Mouse (Mus musculus) cerebellum, postnatal 4 days (tissue): ENCODE measurements around the gene Thsd4.
"Not testable (repeated sequence)": the region's sequence is repeated elsewhere in the genome, so short reads cannot be mapped to it uniquely, and the experiment has no call there.

Experiments
- DNase-seq, 2 experiments: peaks; one replicate each; pipeline ENCODE4 v3.0.0; 2022; ENCODE audit warnings: low spot score in 2 of 2, mixed read lengths in 1 of 2

The Thsd4 gene

DNA sequence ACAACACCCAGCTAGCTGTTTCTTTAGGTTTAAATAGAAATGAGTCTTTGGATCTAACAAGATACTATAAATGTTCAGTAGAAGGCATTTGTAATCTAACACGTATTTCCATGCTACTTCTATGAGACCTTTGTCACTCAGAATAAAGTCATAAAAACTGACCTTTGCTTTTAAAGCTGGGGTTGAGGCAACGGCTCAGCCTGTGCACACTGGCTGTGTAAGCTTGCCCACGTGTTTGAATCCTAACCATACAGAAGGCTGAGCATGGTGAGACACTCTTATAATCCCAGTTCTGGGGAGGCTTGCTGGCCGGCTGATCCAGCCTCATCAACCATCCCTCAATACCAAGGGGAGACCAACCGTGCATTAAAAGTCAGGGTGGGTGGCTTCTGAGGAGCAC is 214.4 kb downstream of the Thsd4 start:
- no peak for DNase-seq

DNA sequence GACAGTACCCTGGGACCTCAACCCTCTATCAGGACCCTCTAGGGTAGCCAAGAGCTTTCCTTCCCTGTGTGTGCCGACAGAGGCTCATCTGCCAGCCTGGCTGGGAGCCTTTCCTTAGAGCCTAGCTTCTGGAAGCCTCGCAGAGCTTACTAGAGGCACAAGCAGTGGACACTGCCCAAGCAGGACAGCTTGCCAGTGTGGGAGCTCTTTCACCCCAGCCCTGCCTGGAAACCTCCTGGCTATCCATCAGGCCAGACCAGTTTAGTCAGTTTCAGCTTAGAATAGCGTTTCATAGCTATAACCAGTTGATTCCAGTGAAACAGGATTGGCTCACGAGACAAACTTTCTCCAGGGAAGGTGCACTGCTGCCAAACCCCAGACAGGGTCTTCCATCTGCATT is 215.6 kb downstream of the Thsd4 start:
- DNase-seq: peak in 1 of 2 experiments; percentile 26

DNA sequence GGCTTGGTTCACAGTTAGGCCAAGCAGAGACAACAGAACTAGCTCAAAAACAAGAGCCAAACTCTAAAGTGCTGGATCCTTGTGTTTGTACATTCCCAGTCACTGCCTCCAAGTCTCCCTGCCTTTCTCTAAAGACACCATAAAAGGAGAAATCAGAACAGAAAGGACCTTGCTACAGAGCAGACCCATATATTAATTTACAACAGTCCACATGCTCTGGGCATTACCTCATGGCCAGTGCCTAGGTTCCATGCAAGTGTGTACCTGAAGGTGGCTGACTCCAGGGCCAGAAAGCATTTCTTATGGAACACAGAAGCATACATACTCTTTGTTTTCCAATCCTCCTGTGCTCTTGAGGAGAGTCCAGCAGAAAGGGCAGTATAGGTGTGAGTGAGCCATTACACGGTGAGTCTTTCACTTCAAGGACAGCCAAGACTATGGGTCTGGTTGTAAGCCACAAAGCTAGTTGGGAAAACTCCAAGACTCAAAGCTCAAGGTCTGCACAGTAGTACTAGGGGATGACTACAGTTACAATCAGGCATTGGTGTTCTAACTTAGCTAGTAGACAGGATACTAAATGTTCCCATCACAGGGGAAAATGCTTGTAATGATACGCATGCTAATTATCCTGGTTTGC is 216.5 kb downstream of the Thsd4 start:
- no peak for DNase-seq

DNA sequence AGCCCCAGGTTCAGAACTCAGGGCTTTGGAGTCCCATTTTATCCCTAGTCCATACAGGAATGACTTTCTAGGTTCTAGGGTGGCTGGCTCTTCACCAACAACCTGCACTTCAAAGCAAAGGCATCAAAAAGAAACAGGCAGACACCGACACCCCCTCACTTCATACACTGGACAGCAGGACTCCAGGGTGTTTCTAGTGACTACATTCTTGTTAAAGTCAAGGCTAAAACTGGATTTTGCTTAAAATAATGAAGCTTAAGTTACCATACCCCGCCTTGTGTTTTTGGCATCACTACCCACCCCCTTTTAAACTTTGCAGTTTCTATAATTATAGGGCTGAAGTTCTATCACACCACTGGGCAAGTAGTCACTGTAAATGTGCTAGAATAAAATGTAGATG is 225.6 kb downstream of the Thsd4 start:
- no peak for DNase-seq

DNA sequence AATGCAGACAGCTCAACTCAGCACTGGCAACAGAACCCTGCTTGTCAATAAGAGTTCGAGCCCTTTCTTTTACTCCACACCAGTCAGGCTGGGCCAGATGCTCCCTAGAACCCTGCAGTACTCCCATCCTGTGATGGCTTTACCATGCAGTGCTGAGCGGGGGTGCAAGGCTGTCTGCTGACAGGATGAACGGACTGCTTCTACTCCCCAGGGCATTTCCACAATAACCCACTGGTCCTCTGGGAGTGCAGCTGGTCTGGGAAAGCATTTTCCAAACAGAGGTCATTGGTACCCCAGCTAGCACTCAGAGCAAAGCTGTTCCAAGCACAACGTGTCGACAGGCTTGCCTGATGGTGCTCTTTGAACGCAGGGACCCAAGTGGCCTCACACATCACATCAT is 226.6 kb downstream of the Thsd4 start:
- no peak for DNase-seq

DNA sequence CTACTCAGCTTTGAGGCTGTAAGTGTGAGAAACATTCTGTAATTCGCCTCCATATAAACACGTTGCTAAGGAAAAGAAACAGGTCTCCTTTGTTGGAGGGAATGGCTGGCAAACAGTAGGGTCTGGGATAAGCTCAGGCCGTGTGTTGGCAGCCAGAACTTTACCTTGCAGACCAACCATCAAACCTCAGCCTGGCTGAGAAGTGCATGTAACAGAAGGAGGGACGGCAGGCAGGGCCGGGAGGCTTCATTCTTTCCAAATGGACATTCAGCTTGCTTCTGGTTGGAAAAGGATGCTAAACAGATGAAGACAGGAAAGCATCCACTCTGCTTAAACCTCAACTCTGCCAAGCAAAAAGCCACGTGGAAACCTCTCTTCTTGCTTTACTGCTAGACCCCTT is 228.7 kb downstream of the Thsd4 start:
- DNase-seq: no peak

DNA sequence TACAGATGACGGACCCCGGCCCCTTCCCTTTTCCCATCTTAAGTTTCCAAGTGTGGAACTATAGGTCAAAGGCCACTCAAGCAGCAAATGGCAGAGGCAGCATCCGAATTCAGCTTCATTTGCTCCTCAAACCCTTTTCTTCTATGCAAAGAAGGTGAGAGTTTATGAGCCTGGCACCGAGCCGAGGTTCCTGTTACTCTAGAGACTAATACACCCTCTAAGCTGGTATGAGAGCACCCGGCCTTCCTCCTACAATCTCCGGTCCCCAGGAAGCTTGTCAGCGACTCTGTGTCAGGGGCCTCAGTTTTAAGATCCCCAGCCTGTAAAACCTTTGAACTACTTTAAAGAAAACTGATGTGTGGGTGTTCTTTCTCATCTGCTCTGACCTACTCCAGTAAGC is 231.1 kb downstream of the Thsd4 start:
- DNase-seq: no peak

DNA sequence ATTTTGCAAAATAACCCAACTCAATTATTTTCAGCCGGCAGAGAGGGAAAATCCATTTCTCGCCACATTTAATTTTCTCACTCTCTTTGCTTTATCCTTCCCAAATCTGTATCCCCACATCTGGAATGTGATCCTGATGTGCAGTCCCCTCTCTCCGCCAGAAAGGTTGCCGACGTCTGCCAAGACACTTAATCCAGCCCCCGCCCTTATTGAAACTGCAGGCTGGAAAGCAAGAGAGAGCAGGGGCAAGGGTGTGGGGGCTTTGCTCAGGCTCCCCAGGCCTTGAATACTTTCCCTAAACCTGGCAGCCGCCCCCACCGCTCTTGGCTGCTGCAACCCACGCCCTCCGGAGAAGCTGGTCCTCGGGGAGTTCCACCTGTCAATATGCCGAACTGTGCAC is 233.1 kb downstream of the Thsd4 start:
- no peak for DNase-seq

DNA sequence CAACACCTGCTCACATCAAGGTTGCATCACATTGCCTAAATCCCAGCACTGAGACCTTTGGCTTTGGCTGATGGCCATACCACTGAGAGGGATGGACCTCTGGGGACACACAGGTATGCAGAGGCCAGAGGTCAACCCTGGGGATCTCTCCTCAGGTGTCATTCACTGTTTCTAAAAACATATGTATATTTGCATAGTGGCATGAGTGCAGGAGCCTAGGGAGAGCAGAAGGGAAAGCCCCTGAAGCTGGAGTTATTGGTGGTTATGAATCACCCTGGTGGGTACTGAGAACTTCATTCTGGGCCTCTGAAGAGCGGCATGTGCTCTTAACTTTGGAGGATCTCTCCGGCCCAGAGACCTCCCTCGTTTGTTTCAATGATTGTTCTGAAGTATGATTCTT is 235.5 kb downstream of the Thsd4 start:
- DNase-seq: no peak

DNA sequence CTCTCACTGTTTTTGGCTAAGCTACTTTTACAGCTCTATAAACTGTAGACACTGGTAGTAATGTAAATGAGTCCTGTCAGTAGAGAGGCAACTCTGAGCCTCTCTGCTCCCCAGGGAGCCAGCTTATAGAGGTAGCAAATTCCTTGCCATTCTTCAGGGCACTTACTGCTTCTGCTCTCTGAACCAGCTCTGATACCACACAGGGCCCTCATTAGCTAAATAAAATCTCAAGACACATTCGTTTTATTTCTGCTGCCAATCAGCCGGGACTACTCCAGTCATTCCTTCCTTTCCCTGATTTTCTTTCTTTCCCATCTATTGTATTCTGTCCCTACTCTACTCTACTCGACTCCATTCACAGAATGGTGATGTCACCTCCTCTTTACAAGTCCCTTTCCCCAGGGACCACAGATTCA is 236.8 kb downstream of the Thsd4 start:
- no peak for DNase-seq

DNA sequence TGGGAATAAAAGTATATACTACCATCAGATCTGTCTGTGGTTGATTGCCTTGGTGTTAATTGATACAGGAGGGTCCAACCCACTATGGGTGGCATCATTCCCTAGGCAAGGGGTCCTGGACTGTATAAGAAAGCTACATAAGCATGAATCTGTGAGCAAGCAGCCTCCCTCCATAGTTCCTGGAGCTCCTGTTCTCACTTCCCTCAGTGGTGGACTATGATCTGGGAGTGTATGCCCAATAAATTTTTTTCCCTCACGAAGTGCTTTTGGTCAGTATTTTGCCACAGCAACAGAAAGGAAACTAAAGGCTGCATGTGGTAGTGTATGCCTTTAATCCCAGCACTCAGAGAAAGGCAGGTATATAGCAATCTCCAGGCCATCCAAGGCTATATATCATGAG is 237.5 kb downstream of the Thsd4 start:
- DNase-seq: no peak

DNA sequence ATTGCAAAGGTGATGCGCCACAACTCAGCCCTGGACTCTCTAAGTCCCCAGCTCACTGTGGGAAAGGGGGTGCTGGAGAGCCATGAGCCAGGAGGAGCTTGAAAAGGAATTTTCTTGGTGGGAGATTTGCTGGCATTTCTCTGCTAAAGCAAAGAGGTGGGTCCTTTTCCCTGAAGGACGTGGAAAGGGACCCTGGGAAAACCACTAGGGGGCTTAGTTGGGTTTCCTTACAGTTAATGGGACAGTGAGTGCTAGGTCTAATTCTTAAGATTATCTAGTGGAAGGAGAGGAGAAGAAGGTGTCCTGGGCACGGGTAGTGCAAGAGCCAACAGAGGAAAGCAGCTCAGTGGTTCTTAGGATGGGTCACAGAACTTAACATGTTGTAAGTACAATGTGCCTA is 238.3 kb downstream of the Thsd4 start:
- no peak for DNase-seq

DNA sequence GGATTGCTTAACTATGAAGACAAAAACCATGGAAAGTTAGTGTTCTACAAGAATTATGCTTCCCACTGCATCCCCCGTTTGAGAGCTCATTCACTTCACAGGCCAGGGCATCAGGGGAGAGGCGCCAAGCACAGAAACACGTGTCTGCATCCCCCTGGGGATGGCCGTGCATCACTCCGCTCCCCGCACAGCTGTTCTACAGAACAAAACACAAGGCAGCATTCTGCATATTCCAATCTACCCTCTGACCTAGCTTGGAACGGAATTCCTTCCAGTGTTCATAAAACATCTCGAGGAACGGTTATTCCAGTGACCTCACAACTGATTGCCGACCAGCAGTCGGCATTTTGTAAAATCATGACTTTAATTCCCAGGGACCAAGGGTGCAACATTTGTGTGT is 240.6 kb downstream of the Thsd4 start:
- no peak for DNase-seq

DNA sequence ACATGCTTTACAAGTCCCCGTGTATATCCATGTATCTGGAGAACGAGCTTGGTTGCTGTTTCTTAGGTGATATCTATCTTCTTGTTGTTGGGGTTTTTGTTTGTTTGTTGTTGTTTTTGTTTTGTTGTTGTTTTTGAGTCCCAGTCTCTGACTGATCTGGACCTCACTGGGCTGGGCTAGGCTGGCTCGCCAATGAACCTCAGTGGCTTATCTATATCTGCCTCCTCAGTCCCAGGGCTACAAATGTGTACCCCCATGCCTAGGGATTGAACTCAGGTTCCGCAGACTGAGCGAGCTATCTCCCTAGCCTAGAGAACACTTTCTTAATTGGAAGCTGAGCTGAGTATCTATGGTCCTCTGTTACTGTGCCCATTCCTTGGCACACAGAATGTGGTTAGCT is 241.1 kb downstream of the Thsd4 start:
- DNase-seq: no peak

DNA sequence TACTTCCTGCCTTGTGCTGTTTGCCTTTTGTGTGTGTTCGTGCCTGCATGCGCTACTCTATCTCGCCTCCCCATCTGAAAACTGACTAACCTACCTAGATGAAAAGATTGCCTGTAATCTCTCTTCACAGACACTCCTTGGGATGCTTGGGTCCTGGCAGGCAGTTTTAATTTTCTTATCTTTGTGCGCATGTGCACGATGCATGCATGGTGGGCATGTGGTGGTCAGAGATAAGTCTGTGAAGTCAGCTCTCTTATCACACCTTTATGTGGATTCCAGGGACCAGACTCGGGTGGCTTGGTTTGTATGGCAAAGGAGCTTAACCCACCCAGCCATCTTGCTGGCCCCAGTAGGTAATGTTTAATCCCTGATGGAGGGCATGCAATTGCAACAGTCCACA is 242.3 kb downstream of the Thsd4 start:
- DNase-seq: no peak

DNA sequence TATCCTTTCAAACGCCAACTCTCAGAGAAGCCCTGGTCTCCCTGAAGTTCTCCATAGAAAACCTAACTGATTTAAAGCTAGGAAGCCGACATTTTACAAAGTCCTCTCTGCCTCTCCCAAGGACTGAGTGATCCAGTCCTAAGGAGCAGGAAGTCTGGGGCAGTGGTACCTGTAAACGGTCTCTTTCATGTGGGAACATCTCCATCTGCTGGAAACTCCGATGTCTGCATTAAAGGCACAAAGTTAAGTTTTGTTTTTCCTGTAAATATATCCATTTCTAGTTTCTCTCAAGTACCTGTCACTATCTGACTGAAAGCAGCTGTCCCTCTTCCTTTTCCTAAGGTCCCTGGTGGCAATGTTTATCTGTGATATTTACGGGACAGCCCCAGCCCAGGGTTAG is 245.5 kb downstream of the Thsd4 start:
- DNase-seq: no peak

DNA sequence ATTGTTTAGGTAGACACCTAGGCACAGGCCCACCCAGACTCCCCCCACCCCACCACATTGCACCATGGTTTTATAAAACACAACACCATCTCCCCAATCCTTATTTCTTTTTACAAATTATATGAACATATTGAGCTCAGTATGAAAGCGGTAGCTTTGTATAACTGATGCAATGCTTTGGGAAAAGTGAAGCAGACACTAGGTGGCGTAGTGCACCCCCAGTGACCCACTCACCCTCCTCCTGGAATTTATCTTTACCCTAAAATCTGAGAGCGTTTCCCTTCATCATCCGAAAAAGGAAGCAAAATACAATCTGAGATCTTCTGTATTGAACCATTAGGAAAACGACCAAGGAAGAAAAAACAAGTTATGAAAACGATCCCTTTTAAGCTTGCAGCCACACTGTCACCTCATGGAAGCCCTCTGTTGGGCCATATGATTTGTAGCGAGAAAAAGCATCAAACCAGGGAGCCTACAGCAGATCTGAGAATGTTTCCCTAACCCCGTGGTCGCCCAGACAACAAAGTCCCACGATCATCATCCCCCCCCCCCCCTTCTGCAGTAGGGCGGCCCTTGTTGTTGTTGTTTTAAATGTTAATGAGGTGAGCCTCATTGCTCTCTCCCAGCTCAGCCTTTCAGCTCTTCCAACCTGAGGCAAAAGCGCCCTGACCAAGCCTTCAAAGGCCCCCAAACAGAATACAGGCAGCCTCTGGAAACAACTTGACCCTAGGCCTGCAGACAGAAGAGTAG is 246.3 kb downstream of the Thsd4 start:
- peak in 1 of 2 experiments; percentile 37 for DNase-seq

DNA sequence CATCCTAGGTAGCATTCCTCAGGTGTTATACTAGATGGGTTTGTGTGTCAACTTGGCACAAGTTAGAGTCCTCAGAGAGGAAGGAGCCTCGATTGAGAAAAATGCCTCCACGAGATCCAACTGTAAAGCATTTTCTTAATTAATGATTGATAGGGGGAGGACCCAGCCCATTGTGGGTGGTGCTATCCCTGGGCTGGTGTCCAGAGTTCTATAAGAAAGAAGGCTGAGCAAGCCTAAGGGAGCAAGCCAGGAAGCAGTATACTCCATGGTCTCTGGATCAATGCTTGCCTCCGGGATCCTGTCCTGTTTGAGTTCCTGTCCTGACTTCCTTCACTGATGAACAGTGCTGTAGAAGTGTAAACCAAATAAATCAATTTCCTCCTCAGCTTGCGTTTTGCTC is 247.3 kb downstream of the Thsd4 start:
- no peak for DNase-seq

DNA sequence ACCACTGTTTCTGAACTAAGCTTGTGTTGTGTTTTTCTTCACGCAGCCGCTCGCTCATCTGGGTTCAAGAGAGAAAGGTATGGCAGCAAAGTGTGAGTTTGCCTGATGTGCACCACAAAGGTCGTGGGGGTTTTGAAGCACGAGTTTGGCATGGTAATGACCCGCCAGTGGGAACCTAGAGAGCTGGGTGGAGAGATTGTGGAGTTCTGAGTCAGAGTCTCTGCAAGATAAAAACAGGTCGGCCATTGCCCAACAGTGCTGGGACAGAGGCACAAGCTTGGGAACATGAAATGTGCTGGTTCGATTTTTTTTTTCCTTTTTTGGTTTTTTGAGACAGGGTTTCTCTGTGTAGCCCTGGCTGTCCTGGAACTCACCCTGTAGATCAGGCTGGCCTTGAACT is 249.5 kb downstream of the Thsd4 start:
- DNase-seq: not testable (repeated sequence)

DNA sequence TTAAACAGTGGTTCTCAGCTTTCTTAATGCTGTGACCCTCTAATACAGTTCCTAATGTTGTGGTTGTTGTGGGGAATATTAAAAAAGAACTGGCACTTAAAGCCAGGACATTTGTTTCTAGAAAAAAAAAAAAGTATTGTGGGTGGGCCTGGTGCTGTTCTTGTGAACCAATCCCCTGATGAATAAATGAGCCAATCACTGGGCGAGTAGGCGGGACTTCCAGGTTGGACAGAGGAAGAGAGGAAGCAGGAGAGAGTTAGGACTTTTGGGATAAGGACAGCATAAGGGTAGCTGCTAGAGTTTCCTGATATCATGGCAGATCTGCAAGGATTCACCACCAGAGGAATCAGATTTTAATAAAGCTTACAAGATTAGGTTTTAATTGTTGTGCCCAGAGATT is 249.9 kb downstream of the Thsd4 start:
- no peak for DNase-seq

DNA sequence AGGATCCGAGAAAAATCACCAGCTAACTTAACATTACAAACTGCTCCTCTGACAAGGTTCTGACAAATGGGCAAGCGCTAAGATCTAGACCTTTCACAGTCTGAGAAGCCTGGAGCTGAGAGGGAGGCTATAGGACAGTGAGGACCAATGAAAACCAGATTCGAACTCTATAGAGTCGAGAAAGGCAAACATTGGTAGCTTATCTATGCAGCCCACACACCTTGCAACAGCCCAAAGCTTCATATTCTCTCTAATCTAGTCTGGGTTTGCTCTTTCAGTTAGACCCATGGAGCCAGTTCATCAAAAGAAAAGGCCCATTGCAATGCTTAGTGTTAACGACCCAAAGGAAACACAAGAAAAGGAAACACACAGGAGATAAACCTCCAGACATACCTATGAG is 252.0 kb downstream of the Thsd4 start:
- DNase-seq: no peak

DNA sequence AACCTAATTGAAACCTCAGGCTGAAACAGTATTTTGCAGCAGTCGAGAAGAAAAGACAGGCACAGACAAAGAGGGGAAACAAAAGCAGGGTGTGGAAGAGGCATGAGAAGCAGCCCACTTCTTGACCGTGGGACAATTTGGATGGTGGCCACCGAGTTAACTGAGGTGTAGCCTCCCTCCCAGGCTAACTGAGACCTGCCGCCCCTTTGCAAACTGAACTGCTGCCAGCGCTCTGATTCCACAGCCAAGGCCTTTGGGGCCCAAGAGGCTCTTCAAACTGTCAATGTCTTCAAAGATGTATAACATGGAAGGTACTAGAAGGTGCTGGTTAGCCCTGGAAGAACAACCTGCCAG is 254.6 kb downstream of the Thsd4 start:
- no peak for DNase-seq

DNA sequence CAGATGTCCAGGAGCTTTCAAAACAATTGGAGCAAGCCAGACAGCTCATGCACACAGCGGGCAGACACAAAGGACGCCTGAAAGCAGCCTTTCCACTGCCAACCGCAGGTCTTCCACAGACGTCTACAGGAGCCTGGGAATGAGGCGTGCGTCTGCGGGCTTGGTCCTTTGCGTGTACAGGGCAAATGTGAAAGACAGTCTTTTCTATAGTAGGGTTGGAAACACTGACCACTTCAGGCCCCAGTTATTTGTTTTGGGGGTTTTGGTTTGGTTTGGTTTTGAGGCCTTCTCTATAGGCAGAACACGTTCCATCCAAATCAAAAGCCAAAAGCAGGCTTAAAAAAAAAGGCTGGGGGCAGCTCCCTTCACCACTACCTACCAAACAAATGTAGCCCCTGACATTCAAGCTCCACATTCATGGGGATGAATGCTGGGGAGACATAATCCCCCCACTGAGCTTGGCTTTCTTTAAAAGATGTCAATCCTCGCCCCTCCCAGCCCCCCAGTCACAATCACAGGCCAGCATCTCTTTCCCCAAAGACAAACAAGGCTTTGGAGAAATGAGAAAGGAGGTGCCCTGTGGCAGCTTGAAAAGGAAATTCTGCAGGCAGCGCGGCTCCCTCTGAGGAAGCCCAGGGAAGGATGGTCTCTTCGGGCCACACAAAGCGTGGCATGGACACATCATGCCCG is 255.1 kb downstream of the Thsd4 start:
- no peak for DNase-seq
